Mouse (Mus musculus): ENCODE results near the gene Tspan5.
A peak's percentile ranks its signal among the peaks of the same experiment; 100 is the strongest.

Tspan5 gene

DNA sequence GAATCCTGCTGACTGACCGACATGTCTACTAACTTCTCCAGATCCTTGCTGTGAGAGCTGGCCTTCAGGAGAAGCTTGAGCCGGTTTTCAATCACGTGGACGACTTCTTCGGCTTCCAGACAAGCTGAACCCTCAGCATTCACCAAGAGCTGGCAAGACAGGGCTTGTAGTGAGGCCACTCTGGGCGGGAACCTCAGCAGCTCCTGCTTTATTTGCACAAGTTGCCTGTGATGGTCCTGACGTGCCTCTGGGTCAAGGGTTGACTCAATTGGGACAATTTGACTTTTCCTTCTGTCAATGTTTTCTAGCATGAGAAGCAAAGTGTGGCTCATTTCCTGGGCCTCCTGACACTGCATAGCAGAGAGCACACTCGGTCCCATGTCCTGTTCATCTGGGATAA, 194.8 kb downstream of the Tspan5 start:
- DNase-seq (ENCODE audit: low read depth, low spot score), result no peak

- no peak for DNase-seq (ENCODE audit: low read depth, low spot score)
These were observed 195.2 kb downstream of the Tspan5 start for GRCm38 (mm10) chr3:138937241-138937640.

DNA sequence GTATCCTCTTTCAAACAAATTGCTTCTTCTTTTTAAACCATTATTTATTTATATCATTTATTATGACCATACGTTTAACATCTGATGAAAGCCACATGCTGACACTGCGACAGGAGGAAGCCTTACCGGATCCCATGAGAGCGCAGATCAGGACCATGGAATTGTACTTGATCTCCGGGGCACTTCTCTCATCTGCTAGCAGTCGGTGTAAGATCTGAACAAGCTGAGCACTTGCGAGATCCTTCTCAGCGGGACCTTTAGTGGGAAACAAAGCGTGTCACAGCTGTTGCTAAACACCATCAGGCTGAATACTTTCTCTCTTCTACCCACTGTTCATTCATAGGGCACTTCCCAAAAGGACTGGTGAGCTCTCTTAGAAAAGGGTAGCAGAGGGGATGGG, 199.6 kb downstream of the Tspan5 start:
- DNase-seq (ENCODE audit: low read depth, low spot score), result no peak

- no peak for DNase-seq (ENCODE audit: low read depth, low spot score)
These were observed 203.5 kb downstream of the Tspan5 start for GRCm38 (mm10) chr3:138945516-138945915.

- DNase-seq (ENCODE audit: low read depth, low spot score), result peak; percentile 91
These were observed 207.1 kb downstream of the Tspan5 start for GRCm38 (mm10) chr3:138949081-138949480.

DNA sequence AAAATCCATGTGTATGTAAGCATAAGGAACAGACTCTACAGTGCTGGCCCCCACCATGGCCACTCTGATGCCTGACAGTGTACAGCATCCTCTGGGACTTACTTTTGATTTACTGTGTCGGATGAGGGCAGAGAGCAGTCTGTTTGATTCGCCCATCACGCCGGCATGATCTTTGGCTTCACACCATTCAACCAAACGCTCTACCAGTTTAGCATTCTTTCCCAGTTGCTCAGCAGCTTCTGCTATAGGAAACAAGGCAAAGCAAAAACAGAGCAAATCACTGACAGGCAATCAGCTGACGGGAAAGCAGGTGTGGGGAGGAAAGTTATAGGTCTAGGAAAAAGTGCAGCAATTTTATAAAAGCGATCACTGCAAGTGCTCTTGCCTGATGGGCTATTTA, 213.2 kb downstream of the Tspan5 start:
- no peak for DNase-seq (ENCODE audit: low read depth, low spot score)

All from telencephalon, adult 2 months (tissue).